Mouse (Mus musculus): Measurements from ENCODE around the gene Hibadh.

GRCm38 (mm10) chr6:52535072-52535704, 105.0 kb downstream of the Hibadh start:
- TF ChIP-seq POLR2A (IDR thresholded peaks at IDR 0.05; ENCODE audit: low read depth, low read length) = no peak
- TF ChIP-seq CTCF (conservative IDR thresholded peaks at IDR 0.05; ENCODE audit: insufficient read depth, insufficient read length, low read depth, low read length) = no peak
